Mouse (Mus musculus) adrenal gland, postnatal 10 days (tissue): ENCODE measurements around the gene 4930467E23Rik. TPM values are rescaled to one million over a fixed set of nuclear protein-coding genes. Genes with fewer than 3 reads are reported as not detected.
A peak's percentile ranks its signal among the peaks of the same experiment; 100 is the strongest.
"Not testable (repeated sequence)": the region's sequence is repeated elsewhere in the genome, so short reads cannot be mapped to it uniquely, and the experiment has no call there.

Source experiments
- DNase-seq: peaks from one replicate; pipeline ENCODE4 v3.0.0; 2021; ENCODE audit warnings: mixed read lengths
- total RNA-seq, 2 experiments: library from RNA; stranded (reverse); gene quantifications; 2 replicates each; pipeline ENCODE4 v1.2.3; 2021

4930467E23Rik gene
- total RNA-seq, 2 experiments from 2014 or later, result 0.45 TPM; not detected in 1

- DNase-seq, result not testable (repeated sequence)
Observed at GRCm38 (mm10) chr8:19781328-19782114, 52.1 kb downstream of the 4930467E23Rik start.

DNA sequence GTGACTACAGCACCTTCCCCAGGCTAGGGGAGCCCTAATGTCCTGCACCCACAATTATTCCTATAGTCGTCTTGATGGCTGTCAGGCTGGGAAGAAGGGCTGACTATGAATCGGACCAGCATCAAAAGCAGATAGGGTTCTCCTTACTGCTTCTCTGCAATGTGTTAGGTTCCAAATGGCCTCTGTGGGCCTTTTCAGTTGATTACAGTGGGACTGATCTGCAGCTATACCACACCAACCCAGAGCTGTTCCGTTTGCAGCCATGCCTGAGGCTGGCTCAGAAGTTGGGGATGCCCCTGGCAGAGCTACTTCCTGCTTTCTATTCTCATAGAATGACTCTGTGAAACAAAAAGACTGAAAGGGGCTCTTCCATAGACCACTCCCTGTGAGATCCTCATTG lies 53.4 kb downstream of the 4930467E23Rik start:
- not testable (repeated sequence) for DNase-seq

- not testable (repeated sequence) for DNase-seq
Observed at GRCm38 (mm10) chr8:19783860-19784259, 54.5 kb downstream of the 4930467E23Rik start.

DNA sequence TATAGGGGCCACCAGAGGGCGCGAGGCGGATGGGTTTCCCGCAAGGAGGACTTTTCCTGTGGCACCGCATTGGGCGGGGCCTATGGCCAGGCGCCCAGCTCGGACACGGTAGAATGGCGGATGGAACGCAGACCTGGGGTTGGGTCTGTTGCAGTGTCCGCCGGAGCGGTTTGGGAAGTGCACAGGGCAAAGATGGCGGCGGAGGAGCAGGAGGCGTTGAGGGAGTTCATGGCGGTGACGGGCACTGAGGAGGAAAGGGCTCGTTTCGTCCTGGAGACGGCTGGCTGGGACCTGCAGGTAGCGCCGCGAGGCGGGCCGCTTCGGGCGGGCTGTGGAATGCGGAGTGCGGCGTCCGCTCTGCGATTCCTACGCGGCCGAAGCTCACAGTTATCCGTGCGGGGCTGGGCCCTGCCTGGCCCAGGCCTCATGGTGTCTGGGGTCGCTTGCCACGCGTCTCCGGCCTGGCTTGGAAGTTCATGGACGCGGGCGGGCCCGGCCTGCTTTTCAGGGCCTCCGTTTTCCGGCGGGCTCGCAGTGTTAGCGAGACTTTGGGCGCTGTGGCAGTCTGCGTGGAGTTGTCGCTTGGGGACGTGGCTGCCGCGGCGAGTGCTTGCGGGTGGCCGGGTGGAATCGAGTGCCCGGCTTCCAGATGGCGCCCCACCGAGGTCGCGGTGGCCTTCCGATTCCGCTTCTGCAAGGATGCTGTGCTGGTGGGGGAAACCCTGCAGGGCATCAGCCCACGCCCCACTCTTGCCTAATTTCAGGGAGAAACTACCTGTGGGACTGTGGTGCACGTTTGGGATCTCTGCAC lies 55.4 kb downstream of the 4930467E23Rik start:
- DNase-seq, result peak; percentile 99

- not testable (repeated sequence) for DNase-seq
Observed at GRCm38 (mm10) chr8:19792696-19793095, 63.3 kb downstream of the 4930467E23Rik start.

Other genes with a start within 250 kb of the 4930467E23Rik start
- gene Defb7, start 234.5 kb upstream of the 4930467E23Rik start, total RNA-seq, result not detected
- gene Gm31371, start 173.8 kb downstream of the 4930467E23Rik start, total RNA-seq, result not detected